Mouse (Mus musculus) layer of hippocampus, postnatal 25 days (tissue): ENCODE measurements around the gene Psrc1. TPM values are rescaled to one million over a fixed set of nuclear protein-coding genes. Genes with fewer than 3 reads are reported as not detected.

Source experiments
- DNase-seq, 2 experiments: peaks; one replicate each; pipeline ENCODE4 v3.0.0; 2022; ENCODE audit warnings: mixed read lengths in 2 of 2, low spot score in 1 of 2; ENCODE audit errors: extremely low spot score in 1 of 2
- total RNA-seq, 2 experiments: library from RNA; stranded (reverse); gene quantifications; 2 replicates each; pipeline ENCODE4 v1.2.3; 2021

Psrc1 gene
- 10 to 100 TPM; 15.5 to 17.3 TPM for total RNA-seq

- peak; percentile 66 to 73 for DNase-seq
These were observed at the start of gene Psrc1 for GRCm38 (mm10) chr3:108383485-108384354. Gene Psrc1 (plus strand): TSS chr3:108383839.

- no peak for DNase-seq
These were observed 46.8 kb upstream of the Psrc1 start for GRCm38 (mm10) chr3:108336878-108337277.

- DNase-seq = no peak
These were observed 42.6 kb upstream of the Psrc1 start for GRCm38 (mm10) chr3:108341040-108341439.

- no peak for DNase-seq
These were observed 41.5 kb upstream of the Psrc1 start for GRCm38 (mm10) chr3:108342185-108342584.

GRCm38 (mm10) chr3:108345855-108346254 is 37.8 kb upstream of the Psrc1 start:
- DNase-seq = no peak

GRCm38 (mm10) chr3:108348376-108348775 is 35.3 kb upstream of the Psrc1 start:
- no peak for DNase-seq

- DNase-seq = no peak
These were observed 28.4 kb upstream of the Psrc1 start for GRCm38 (mm10) chr3:108355245-108355644.

GRCm38 (mm10) chr3:108357051-108357450 is 26.6 kb upstream of the Psrc1 start:
- DNase-seq = no peak

- DNase-seq = peak in 1 of 2 experiments; percentile 48
These were observed 25.2 kb upstream of the Psrc1 start for GRCm38 (mm10) chr3:108358445-108358844.

- DNase-seq = no peak
These were observed 22.7 kb upstream of the Psrc1 start for GRCm38 (mm10) chr3:108360894-108361293.

GRCm38 (mm10) chr3:108363626-108364025 is 20.0 kb upstream of the Psrc1 start:
- no peak for DNase-seq

GRCm38 (mm10) chr3:108364270-108364995 is 19.2 kb upstream of the Psrc1 start, which contains the start of gene Mybphl:
Gene Mybphl (plus strand): TSS chr3:108364911.
- DNase-seq = no peak

GRCm38 (mm10) chr3:108367173-108367572 is 16.5 kb upstream of the Psrc1 start:
- no peak for DNase-seq

GRCm38 (mm10) chr3:108367828-108368227 is 15.8 kb upstream of the Psrc1 start:
- DNase-seq = no peak

- DNase-seq = no peak
These were observed 14.9 kb upstream of the Psrc1 start for GRCm38 (mm10) chr3:108368721-108369120.

GRCm38 (mm10) chr3:108372274-108372673 is 11.4 kb upstream of the Psrc1 start:
- no peak for DNase-seq

- DNase-seq = no peak
These were observed 10.9 kb upstream of the Psrc1 start for GRCm38 (mm10) chr3:108372691-108373090.

- no peak for DNase-seq
These were observed 4.6 kb upstream of the Psrc1 start for GRCm38 (mm10) chr3:108378875-108379663.

- DNase-seq = no peak
These were observed 2.9 kb upstream of the Psrc1 start for GRCm38 (mm10) chr3:108380695-108381094.
